Mouse (Mus musculus): ENCODE data around the gene Btf3.

Btf3 gene

DNA sequence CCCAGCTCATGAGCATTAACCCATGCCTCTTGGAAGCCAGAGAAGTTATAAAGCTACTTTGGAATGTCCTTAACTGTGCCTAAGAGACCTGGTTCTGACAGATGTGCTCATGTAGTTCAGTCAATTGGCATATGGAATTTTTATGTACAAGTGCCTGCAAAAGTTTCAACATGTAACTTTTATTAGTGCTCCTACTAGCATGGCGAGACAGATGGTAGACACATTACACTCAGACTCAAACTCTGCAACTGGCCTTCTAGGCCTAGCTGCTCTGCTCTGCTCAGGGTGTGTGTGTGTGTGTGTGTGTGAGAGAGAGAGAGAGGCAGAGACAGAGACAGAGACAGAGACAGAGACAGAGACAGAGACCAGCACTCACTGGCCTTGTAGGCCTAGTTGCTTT lies 19.4 kb upstream of the Btf3 start:
- no peak for DNase-seq

DNA sequence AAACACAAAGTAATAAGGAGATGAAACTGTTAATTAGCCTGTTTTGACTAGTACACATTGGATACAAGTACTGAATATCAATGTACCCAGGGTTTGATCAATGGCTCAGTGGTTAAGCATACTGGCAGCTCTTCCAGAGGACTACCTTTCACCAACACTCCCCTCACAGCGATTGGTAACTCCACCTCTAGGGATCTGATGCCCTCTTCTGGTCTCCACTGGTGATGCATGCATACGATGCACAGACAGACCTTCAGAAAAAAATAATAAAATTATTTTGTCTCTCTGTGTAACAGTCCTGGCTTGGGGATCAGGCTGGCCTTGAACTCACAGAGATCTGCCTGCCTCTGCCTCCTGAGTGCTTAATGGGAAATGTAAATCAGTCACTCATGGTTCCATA lies 15.3 kb upstream of the Btf3 start:
- DNase-seq: peak; percentile 41

DNA sequence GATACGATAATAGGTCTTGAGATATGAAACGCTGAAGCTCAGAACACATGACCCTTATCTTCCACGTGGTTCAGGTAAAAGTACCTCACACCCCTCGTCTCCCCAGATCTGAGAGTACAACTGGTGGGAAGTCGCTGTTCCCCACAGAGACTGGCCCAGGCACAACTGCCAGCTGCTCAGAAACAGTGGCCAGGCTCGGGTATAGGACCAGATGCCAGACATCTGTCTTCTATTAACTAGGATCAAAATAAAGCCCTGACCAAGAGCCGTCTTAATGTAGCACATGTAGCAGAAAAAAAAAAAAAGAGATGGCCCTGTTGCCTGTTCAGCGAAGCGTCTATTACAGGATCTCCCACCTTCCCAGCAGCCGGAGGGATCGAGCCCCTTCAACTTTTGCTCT lies 8.2 kb upstream of the Btf3 start:
- DNase-seq: no peak

DNA sequence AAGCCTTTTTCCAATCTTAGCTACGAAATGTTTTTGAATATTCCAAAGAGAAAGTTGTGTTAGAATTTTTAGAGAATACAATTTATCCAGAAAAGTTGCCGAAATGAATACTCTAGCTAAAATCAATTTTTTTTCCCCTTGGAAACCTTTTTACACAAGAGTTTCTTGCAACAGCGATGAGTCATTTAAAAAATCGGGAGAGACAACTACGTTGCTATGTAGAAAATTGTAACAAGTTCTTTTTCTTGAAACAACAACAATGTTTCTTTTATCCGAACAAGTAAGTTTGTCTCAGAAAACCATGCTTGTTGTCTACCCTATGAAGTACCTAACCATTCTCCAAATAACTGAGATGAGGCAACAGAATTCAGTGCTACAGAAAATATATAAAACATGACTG lies 1.1 kb upstream of the Btf3 start:
- DNase-seq: no peak

DNA sequence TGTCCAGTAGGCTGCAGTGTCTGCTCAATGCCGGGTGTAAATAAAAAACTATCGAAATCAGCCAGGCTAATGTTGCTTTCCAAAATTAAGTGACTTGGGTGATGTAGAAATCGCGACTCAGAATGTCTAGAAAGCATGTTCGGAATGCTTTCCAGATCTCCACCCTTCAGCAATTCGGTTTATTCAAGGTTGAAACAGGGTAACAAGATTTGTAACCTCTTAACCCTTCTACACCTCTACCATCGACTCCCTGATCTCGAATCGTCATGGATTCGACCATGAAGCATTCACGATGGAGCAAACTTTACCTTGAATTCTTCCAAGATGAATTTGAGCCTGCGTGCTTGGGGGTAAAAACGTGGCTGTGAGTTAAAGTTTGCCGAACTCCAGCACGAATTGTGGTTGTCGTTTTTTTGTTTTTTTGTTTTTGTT lies 456 bp upstream of the Btf3 start:
- no peak for DNase-seq

DNA sequence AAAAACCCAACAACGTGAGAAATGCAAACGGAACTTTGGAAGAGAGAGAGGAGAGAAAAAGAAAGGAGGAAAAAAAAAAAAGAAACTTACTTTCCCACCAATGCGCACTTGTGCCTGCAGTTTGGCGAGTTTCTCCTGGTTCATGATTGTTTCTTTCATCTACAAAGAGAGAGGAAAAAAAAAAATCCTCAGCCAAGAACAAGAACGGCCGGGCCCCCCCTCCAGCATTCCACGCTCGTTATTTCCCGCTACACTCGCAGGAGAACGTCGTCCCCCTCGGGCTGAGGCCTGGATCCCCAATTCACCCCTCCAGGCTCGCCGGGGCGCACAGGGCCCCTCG lies 696 bp downstream of the Btf3 start:
- DNase-seq: no peak

DNA sequence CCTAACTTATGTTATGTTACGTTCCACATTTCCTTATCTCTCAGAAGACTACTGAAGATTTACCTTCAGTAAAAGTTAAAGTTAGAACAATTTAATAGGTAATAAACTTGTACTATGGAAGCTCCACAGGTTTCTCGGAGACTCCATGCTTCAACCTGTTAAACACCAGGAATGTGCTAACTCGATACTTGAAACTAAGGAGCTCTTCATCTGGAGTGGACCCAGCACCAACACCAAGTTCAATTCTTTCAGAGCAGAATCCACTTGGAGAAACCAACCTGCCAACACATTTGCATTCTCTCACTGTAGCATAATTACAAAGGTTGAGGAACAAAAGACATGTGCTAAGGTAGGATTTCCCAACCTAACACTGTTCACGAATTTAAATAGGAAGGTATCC lies 1.7 kb downstream of the Btf3 start:
- DNase-seq: no peak

DNA sequence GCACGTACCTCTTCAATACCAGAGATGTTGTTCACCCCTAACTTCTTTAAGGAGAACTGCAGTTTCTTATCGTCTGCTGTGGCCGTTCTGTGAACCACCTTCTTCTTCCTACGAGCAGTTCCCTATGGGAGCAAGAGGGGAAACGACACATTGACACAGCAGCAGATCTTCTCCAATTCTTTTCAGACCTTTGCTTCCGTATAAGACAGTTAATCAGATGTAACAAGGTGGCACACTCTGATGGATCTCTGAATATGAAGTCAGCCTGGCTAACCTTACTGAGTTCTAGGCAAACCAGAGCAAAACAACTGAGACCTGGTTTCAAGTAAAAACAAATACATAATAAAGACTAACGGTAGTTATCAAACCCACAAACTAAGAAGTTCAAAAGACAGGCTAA lies 3.2 kb downstream of the Btf3 start:
- DNase-seq: no peak

DNA sequence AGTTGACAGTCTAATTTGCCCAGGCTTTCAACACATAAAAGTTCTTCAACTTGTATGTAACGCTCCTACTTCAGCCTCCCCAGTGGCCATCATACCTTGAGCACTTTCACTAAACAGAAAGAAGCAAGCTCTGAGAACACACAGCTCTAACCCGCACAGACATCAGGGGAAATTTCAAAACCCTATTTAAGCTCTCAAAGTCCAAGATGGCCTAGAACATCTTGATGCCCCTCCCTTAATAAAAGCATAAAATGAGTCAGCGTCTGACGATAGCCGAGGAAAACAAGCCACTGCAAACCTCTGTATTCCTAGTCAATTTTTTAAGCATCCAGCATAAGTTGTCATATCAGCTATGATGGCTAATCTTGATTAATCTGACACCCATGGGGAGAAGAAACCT lies 5.2 kb downstream of the Btf3 start:
- no peak for DNase-seq

DNA sequence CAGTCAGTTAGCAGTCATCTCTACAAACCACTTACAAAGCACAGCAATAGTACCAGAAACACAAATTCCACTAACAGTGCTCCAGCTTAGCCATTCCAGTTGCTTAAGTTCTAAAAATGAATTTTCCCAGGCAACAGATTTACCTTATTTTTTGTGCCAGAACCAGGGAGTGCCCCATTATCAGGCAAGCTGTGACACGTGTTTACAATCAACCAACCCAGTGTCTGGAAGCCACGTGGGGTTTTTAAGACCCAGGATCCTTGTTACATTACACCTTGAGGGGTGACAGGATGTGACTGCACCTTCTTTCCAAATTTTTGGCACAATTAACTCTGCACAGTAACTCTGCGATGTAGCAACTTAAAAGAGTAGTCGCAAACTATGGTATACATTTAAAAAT lies 8.1 kb downstream of the Btf3 start:
- DNase-seq: no peak

DNA sequence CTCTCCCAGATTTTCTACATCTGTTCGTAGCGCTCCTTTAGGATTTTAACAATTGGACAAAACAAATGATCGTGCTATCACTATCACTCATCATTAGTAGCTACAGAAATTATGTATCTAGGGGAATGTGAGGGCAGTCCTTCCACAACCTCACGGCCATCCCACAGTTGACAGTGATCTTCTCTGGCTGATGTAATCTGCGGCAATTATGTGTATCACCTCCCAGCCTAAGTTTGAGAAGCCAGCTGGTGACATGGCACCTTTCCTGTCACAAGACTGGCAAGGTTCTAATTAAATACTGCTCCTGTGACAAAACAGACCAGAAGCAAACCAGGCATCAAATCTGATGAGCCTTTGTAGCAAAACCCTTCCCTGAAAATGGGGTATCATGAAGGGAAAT lies 8.8 kb downstream of the Btf3 start:
- DNase-seq: no peak

DNA sequence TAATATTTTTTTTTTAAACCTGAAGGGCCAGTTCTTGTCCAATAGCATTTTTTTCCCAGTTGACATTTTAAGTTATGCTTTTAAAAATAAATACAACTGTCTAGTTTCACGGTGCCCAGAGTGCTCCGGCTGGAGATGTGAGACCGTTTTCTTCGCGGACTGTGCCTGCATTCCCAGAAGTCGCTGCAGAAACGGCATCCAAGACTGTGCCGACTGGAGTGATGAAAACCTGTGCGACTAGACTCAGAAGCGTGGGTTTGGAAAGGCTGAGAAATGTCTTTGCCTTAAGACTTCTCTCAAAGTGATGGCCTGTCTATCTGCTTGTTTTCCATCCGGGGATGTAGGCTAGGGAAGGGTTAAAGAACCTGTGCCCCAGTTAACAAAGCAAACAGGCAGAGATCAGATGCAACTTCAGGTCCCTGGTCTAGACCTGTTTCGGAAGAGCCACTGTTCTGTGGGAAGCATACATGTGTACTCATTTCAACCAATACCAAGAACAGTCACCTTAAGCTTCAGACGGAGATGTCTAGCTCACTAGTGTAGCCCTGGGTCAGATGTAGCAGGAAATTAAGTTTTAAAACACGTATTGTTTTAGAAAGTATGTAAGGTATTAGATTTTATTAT lies 9.8 kb downstream of the Btf3 start:
- no peak for DNase-seq

DNA sequence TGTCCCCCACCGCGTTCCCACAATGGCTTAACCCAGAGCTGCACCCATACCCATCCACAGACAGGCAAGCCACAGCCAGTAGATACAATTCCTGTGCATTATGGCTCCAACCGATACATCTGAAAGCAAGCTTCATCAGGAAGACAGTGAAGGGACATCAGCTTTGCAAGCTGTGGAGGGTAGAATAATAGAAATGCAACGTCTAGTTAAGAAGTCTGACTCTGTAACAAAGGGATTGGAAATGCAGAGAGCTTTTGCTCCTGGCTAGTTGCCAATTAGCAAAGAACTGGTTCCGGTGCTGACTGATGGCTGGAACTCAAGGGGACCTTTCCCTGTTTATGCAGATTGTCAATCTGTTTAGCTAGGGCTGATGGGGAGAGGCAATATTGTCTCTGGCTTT lies 10.4 kb downstream of the Btf3 start:
- no peak for DNase-seq

DNA sequence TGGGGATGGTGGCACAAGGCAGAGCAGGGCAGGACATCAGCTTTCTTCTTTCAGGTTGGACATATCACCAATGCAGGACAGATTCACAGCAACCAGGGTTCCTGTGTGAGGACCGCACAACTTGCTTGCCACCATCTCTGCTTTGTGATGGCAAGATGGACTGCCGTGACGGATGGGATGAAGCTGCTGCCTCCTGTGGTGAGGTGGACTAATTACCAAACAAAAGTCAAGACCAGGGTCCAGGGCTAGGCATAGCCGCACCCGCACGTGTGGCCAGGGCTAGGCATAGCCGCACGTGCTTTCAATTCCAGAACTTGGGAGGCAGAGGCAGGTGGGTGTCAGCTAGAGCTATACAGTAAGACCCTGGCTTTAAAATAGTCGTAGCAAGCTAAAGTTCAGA lies 11.5 kb downstream of the Btf3 start:
- DNase-seq: no peak

DNA sequence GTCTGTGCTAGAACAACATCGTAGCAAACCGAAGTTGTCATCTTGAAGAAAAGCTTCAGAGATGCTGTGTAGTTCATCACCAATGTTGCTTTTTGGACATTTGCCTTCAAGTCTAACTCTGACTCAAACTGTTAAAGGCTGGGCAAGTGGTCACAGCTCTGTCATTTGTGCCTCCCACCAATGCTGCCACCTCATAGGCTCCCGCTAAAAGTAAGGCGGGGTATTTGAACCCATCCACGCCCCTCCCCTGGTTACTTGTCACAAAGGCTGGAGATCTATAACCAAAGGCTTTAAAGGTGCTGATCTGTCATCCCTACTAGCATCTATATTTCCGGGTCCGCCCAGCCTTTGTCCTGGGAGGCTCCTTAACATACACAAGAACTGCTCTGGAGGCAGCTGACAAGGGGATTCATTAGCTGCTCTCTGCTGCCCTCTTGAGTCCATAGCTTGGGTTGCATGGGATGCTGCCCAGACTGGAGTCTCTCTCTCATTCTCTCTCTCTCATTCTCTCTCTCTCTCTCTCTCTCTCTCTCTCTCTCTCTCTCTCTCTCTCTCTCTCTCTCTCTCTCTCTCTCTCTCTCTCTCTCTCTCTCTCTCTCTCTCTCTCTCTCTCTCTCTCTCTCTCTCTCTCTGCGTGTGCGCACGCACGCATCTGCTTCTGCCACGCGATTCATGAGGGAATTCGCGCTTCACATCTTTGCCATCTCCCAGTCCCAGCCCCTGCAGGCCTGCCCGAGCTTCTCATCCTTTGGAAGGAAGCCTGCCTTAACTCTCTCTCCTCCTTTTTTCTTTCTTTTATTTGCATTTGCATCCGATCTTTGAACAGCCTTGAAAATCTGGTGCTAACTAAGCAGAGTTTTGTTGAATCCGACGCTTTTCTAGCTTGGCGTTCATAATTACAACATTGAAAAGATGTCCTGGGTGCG lies 17.7 kb downstream of the Btf3 start:
- peak; percentile 60 for DNase-seq

DNA sequence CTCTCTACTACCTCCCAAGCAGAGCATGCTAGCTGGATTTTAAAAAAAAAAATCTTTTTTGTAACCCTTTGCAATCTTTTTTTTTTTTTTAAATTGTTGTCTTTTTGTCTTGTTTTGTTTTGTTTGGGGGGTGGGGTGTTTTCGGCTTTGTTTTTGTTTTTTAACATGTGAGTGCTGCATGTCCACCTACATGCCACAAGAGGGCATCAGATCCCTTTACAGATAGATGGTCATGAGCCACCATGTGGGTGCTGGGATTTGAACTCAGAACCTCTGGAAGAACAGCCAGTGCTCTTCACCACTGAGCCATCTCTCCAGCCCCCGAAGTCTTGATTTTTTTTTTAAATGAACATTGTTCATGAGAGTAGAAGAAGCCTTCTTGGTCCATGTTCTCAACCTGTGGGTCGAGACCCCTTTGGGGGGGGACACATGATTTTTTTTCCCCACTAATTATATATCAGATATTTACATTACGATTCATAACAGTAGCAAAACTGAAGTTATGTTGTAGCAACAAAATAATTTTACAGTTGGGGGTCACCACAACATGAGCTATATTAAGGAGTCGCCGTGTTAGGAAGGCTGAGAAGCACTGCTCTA lies 18.8 kb downstream of the Btf3 start:
- DNase-seq: no peak

DNA sequence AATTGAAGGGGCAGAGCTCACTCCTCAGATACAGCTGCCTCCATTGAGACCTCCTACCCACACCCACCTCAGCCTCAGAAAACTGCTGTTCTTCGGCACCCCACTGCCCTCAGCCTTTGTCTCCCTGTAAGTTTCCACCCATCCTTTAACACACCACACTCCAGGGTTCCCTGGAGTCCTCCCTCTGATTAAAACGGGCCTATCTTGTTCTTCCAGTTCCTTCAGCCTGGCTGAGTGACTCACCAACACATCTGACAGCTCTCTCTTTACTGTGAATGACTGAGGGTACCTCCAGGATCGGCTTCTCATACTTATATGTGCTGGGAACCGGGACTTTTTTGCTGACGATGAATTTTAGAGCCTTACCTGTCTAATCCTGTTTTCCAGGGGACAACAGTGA lies 20.7 kb downstream of the Btf3 start:
- no peak for DNase-seq

DNA sequence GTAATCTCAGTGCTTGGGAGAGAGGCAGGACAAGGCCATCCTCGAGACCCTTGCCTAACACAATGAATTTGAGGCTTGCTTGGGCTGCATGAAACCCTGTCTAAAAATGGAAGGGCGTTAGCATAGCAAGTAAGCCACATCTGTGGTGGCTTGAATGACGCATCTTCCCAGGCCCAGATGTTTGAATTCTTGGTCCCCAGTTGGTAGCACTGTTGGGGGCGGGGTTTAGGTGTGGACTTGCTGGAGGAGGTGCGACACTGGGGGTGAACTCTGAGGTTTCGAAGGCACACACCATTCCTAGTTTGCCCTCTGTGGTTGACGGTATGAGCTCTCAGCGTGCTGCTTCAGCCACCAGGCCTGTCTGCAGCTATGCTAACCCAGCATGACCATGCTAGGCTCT lies 25.1 kb downstream of the Btf3 start:
- DNase-seq: no peak

DNA sequence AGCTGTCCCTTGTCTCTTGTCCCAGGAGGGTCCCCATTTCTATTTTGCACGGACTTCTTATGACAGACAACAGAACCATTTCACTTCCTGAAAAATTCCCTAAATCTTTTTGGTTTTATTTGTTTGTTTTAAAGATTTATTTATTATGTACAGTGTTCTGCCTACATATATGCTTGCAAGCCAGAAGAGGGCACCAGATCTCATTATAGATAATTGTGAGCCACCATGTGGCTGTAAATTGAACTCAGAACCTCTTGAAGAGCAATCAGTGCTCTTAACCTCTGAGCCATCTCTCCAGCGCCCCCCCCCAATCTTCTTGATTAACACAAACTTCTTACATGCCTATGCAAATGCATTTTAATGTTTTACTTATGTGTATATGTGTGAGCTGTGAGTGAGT lies 26.1 kb downstream of the Btf3 start:
- no peak for DNase-seq

DNA sequence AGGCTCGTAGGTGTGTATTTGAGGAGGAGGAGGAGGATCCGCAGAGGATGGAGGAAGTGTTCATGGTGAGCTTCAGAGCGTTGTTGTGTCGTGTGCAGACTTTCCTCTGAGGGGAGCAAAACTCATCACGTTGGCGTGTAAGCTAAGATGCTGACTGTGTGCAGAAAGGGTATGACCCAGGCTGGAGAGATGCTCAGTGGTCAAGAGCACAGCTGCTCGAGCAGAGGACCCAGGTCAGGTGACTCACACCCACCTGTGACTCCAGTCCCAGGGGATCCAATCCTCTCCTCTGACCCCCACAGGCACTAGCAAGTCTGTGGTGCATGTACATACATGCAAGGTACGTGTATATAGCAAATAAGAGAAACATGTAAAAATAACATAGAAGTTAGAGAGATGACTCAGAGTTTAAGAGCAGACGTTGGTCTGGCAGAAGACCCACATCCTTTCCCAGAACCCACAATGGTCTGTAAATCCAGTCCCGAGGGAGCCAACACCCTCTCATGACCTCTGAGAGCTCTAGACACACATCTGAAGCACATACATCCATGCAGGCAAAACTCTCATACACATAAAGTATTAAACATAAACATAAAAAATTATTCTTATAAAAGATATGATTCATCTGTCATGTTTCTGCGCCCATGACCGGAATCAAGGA lies 35.7 kb downstream of the Btf3 start:
- DNase-seq: no peak

DNA sequence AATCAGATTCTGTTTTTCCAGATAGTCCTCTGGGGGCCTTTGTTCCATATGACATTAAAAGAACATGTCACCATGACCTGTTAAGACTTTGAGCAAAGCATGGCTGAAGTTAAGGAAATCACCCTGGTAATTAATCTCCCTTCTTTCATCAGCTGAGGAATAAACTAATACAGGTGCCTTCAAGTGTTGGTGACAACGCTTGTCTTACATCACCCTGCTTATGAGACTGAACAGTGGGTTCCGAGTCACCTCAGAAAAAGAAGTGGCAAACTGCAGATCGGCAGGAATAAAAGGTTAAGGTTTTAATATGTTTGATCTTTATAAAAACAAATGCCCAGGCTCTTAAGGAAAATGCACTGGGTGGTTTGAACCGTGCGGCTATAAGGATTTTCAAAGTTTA lies 37.1 kb downstream of the Btf3 start, which contains the start of gene Gm21976:
Gene Gm21976, plus strand, starts transcription at position 202 of the 400 bp plus-strand sequence.
- no peak for DNase-seq

DNA sequence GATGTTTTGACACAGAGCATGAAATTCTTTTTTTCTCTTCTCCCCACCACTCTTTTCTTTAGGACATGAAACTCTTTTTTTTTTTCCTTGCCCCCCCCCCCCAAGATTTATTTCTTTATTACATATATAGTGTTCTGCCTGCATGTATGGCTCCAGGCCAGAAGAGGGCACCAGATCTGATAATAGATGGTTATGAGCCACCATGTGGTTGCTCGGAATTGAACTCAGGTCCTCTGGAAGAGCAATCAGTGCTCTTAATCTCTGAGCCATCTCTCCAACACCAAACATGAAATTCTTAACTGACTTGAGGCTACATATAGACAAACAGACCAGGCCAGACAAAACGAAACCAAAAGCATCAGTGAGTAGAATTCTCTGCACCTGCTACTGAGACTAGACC lies 39.3 kb downstream of the Btf3 start:
- no peak for DNase-seq

DNA sequence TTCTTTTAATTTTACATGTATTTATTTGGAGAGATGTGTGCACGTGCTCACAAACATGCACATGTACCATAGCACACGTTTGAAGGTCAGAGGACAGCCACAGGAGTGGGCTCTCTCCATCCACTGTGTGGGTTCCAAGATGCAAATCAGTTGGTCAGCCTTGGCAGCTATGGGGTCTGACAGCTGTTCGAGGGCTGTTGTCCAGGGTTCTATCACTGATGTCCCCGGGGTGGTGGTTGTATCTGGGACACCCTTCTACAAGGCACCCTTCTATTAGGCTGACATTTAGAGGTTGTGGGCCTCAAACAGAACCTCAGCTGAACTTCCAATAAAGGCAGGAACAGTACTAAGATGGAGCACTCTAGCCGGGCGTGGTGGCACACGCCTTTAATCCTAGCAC lies 40.6 kb downstream of the Btf3 start:
- no peak for DNase-seq

DNA sequence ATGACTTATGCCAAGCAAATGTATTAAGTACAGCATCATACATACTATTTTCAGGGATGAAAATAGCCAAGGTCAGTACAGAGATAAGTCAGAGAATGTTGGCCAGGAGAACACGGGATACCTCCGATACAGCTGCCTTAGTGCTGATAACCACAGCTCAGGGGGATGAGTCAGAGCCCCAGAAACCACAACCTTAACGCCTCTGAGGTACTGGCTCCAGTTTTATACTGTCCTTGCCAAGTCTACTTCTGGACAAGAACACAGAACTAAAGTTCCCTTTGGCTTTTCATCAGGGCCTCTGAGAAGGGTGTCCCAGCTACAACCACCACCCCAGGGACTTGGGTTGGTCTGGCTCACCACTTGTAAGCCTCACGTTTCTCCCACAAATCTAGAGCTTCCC lies 41.2 kb downstream of the Btf3 start:
- no peak for DNase-seq

Measured in thymus, postnatal 25 days (tissue).